Mouse (Mus musculus): ENCODE data around the gene Gpbar1.

Gpbar1 gene

GRCm38 (mm10) chr1:74277883-74278537, 340 bp upstream of the Gpbar1 start:
- DNase-seq (ENCODE audit: low read depth, low spot score): no peak

- peak; percentile 36 for DNase-seq (ENCODE audit: low read depth, low spot score)
Measured at GRCm38 (mm10) chr1:74278988-74279387, 638 bp downstream of the Gpbar1 start.

GRCm38 (mm10) chr1:74280591-74281325, 2.4 kb downstream of the Gpbar1 start:
- DNase-seq (ENCODE audit: low read depth, low spot score): no peak

GRCm38 (mm10) chr1:74281372-74281771, 3.0 kb downstream of the Gpbar1 start:
- DNase-seq (ENCODE audit: low read depth, low spot score): no peak

- DNase-seq (ENCODE audit: low read depth, low spot score): no peak
Measured at GRCm38 (mm10) chr1:74281886-74282285, 3.5 kb downstream of the Gpbar1 start.

GRCm38 (mm10) chr1:74282896-74283625, 4.7 kb downstream of the Gpbar1 start:
- DNase-seq (ENCODE audit: low read depth, low spot score): no peak

- peak; percentile 68 for DNase-seq (ENCODE audit: low read depth, low spot score)
Measured at GRCm38 (mm10) chr1:74283686-74284463, 5.5 kb downstream of the Gpbar1 start.

GRCm38 (mm10) chr1:74284543-74285160, 6.3 kb downstream of the Gpbar1 start, which contains the start of the genes Aamp and Pnkd:
Aamp (minus strand) TSS chr1:74284738.
Pnkd (plus strand) TSS chr1:74284930.
- peak; percentile 100 for DNase-seq (ENCODE audit: low read depth, low spot score)

GRCm38 (mm10) chr1:74285212-74286010, 7.1 kb downstream of the Gpbar1 start:
- DNase-seq (ENCODE audit: low read depth, low spot score): no peak

GRCm38 (mm10) chr1:74286869-74287607, 8.7 kb downstream of the Gpbar1 start:
- DNase-seq (ENCODE audit: low read depth, low spot score): peak; percentile 44

GRCm38 (mm10) chr1:74288327-74288726, 10.0 kb downstream of the Gpbar1 start:
- no peak for DNase-seq (ENCODE audit: low read depth, low spot score)

GRCm38 (mm10) chr1:74289248-74289647, 10.9 kb downstream of the Gpbar1 start:
- DNase-seq (ENCODE audit: low read depth, low spot score): no peak

GRCm38 (mm10) chr1:74289740-74290139, 11.4 kb downstream of the Gpbar1 start:
- DNase-seq (ENCODE audit: low read depth, low spot score): no peak

GRCm38 (mm10) chr1:74290141-74290540, 11.8 kb downstream of the Gpbar1 start:
- no peak for DNase-seq (ENCODE audit: low read depth, low spot score)

- no peak for DNase-seq (ENCODE audit: low read depth, low spot score)
Measured at GRCm38 (mm10) chr1:74292331-74293020, 14.1 kb downstream of the Gpbar1 start.

GRCm38 (mm10) chr1:74293306-74293960, 15.1 kb downstream of the Gpbar1 start:
- DNase-seq (ENCODE audit: low read depth, low spot score): no peak

- DNase-seq (ENCODE audit: low read depth, low spot score): no peak
Measured at GRCm38 (mm10) chr1:74294090-74294643, 15.8 kb downstream of the Gpbar1 start.
